Mouse (Mus musculus): Measurements from ENCODE around the gene Sumf1.

Sumf1 gene

DNA sequence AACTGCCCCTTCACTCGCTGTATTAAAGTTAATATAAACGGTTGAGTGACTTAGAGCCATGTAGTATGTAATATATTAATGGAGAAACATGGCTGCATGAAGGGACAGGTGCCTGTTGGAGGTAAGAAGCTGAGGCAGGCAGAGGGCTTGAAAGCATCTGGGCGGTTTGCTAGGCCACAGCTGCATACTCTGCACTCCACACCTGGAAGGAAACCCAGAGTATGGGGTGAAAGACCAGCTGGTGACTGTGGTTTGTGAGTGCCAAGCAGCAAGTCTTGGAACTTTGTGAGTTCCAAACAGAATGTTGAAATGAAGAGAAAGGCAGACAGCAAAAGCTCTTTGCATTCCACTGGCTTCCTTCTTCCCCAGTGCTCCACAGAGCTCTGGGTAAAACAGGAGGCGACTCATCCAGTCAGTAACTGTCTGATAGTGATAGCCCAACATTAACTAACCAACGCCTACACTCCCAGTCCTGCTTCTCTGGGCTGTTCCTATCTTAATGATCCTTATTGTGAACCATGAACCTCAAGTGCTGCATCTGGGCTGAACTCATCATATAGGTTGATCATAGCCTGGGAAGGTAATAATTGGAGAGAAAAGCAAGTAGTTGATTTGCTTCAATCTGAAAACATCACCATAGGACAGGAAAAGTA, 21.7 kb upstream of the Sumf1 start:
- no peak for DNase-seq (ENCODE audit: low read depth)

DNA sequence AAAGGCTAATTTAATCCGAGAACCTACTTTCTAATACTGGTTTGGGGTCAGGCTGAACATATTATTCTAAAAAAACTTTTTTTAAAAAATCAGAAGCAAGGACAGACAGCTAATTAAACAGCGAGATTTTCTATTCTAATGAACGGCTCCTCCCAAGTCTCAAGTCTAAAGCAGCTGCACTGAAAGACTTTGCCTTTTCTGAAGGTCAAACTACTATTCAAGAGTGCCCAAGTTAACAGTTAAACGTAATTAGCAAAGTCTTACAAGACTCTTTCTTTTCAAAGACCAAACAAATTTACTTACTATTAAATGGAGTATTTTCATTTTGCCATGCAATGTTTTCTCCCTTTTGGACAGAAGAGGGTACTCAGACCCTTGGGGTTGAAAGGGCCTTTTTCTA, 20.8 kb upstream of the Sumf1 start:
- no peak for DNase-seq (ENCODE audit: low read depth)

DNA sequence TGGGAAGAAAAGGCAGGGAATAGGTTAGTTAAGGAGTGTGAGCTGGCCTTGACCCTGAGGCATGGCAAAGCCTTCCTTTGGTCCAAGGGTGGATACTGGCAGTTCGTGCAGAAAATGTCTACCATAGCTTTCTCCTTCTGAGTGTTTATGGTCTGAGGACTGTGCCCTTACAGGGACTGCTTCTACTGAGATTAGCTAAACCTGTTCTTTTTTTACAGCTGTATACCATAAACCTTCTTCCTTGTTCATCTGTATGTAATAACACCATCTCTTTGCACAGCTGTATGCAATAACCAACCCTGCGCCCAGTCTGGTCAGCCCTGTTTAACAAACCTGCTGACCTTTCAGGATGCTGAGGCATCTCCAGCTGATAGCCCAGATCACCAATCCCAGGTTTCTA, 18.9 kb upstream of the Sumf1 start:
- no peak for DNase-seq (ENCODE audit: low read depth)

DNA sequence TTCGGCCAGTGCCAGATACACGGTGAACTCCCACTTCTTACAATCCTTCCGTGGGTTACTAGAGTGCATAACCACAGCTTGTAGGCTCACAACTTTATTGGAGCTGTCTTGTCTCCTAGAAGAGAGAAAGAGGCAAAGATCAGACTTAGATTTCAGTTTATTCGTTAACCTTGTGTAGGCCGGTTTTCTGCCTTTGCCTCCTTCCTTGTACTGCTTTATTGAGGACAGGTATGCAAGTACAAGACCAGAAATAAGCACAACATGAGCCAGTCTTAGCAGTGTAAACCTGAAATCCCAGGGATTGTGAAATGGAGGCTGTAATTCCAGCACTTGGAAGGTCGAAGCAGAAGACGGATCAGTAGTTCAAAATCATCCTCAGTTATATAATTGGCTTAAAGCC, 12.9 kb upstream of the Sumf1 start:
- no peak for DNase-seq (ENCODE audit: low read depth)

DNA sequence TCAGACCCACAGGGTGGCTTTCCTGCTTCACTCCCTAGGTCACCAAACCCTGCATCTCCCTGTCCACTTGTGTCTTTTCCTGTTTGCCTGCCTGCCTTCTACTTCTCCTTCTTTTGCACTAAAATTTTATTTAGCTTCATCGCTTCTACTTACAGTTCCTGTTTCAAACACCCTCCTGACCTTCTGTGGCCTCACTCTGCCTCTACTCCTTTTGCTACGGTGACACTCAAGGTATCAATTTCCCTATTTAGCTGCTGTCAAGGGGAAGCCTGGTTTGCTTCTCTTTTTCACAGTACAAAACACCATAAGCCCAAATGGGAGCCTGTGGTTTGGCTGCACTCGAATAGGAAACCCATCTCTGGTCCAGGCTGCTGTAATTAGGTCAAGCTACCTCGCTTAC, 11.7 kb upstream of the Sumf1 start:
- no peak for DNase-seq (ENCODE audit: low read depth)

DNA sequence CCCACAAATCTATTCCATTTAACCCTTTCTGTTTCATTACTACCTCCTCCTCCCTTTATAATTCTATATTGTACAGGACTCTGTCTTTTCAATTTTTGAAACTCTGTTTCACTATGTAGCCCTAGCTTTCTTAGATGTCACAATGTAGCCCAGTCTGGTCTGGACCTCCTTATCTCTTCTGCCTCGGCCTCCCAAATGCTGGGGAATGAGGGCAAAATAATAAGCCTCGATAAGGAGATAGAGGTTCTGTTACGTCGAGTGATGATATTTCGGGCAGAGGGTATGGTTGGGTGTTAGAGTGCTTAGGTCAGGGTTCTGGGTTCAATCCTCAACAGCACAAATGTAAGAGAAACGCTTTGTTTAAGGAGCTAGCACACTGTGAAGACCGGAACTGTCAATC, 11.3 kb upstream of the Sumf1 start:
- no peak for DNase-seq (ENCODE audit: low read depth)

DNA sequence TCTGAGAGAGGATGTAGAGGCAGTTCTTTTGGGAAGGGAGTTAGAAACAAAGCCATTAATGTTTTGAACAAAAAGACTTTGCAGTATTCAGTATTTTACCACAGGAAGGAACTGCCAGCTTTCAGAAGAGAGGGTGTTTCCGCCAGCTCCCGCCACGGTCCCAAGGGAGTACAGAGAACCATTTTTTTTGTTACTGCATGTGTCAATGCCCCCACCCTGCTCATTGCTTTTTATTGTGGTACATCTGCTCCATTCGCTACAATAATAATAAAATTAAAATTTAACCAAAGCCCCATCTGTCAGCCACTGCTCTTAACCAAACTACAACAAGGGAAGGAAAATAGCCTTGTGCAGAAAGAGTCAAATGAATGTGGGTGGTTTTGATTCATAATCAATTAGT, 7.2 kb upstream of the Sumf1 start:
- DNase-seq (ENCODE audit: low read depth): no peak

DNA sequence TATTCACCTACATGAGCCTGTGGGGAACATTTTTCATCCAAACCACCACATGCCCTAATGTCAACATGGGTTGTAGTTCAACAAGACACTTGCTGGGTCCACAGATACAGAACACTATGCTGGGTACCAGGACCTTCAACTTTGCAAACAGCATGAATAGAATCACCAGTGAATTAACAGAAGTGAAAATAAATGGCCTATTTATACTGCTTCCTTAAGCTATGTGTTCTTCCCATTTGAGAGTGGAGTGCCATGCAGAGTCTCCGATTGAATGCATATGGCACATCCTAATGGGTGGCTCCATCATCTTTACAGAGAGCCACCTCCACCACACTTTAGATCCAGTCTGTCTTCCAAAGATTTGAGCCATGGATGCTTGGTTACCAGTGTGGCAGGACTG, 5.3 kb upstream of the Sumf1 start:
- DNase-seq (ENCODE audit: low read depth): no peak

DNA sequence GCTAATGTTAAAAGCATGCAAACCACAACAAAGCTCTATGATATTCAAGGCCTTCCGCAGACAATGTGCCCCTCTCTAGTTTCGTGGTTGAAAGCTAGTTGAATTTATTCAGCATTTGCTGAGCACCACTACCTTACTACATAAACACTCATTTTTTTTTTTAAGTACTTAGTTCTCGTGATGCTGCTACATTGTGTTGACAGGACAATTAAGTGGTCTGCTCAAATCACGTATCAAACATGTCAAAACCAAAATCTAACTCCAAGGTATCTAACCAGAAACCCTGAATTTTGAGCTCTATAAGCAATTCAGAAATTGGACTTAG, 265 bp upstream of the Sumf1 start:
- no peak for DNase-seq (ENCODE audit: low read depth)

DNA sequence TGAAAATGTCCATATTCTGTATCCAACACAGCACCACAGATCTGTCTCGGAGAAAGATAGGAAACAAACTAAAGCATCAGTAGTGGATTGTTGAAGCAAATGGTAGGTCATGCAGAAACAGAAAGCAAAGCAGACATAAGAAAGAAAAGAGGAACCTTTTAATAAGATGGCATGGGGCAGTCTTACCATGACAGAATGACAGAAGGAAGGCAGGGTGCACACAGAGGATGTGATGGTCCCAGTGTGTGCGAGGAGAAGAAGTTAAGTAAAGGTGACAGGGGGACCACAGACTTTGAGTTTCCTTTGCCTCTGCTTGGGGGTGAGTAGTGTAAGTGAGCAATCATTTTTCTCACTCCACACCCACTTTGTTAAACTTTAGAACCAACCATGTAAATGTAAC, 6.3 kb downstream of the Sumf1 start:
- DNase-seq (ENCODE audit: low read depth): no peak

DNA sequence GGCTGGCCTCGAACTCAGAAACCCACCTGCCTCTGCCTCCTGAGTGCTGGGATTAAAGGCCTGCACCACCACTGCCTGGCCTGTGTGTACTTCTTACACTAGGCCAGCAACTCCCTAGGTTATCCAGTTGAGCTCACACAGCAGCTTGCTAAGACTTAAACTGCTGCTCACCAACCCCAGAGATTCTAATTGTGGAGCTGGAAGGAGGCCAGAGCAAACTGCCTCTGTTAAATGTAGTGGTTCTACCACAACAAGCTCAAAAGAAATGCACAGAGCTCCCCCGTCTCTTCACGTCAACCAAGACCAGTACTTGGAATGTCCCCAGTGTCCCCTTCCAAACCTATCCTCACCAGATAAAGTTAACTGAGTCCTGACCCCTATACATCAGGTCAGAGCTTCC, 11.2 kb downstream of the Sumf1 start:
- no peak for DNase-seq (ENCODE audit: low read depth)

DNA sequence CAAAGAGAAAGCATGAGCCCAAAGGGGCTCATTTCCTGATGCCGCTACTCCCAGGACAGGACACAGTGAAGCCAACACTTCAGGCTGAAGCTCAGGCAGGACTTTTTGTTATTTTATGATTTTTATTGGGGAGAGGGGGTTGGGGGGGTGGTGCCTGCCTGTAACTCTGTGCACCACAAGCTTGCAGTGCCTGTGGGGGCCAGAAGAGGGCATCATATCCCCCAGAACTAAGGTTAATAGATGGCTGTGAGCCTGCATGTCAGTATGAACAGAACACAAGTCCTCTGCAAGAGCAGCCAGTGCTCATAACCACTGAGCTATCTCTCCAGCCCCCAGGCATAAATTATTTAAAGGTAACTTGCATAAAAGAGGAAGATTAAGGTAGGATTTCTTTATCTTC, 13.2 kb downstream of the Sumf1 start:
- no peak for DNase-seq (ENCODE audit: low read depth)

DNA sequence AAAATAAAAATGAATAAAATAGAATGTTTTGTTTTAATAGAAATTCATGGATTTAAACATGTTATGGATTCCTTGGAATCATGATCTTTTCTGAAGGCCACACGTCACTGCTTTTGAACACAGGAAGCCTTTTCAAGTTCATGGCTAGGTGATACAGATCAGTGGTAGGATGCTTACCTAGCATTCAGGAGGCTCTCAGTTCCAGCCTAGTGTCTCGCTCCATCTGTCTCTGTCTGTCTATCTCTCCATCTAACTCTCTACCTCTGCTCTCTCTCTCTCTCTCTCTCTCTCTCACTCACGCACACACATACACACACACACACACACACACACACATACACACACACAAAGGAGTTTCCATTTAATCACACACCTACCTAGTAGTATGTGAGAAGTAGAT, 15.9 kb downstream of the Sumf1 start:
- DNase-seq (ENCODE audit: low read depth): no peak

DNA sequence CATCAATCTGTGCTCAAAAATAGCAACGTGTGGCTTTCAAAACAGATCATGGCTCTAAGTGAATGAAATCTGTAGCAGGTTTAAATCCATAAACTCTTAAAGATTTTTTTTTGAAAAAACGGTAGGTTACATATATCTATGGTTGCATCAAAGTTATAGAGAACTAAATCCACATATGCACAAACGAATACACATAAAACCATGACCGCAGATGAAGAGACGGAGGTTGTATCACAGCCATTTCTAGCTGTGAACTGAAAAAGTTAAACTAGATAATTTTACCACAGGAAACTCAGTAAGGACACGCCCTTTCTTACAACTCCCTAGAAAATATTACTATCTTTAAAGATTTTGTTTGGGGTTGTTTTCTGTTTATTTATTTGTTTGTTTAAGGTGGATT, 16.7 kb downstream of the Sumf1 start:
- DNase-seq (ENCODE audit: low read depth): no peak

DNA sequence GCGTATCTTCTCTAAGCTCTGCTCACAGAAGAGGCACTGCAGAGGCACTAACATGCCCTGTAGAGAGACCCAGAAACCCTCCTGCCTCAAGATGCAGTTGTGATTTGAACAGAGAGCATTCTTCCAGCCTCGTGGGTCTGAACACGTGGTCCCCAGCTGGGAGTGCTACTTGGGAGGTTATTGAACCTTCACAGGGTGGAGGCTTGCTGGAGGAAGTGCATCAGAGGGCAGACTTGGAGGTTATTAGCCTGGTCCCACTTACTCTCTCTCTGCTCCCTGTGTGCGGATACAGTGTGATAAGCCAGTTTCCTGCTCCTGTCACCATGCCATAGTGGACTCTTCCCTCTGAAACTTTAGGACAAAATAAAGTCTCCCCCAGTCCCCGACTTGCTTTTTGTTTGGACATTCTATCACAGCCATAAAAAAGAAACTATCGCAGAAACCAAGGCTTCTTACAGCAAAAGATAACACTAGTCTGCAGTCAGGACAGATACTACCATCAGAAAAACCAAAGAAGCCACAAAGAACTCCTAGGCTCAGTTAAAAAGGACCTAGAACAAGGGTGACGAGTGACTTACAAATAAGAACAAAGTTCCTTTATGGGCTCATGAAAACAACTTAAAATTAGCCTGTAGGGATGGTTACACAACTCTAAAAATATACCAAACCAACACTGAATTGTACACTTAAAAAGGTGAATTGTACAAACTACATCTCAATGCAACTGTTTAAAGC, 17.3 kb downstream of the Sumf1 start:
- no peak for DNase-seq (ENCODE audit: low read depth)

DNA sequence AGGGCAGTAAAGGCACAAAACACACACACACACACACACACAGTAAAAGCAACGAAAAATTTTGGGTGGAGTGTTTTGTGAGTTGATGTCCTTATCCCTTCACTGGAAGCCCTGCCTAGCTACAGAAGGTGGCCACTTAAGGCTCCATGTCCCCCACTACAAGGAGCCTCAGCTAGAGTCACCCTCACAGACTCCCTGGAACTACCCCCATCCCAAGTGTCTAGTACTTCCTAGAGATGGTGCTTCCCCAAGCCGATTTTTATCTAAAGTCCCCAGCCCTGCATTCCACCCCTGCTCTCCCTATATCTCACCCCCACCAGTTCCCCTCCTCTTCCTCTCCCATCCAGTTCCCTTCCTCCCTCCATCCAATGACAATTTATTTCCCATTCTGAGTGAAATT, 19.8 kb downstream of the Sumf1 start:
- no peak for DNase-seq (ENCODE audit: low read depth)

DNA sequence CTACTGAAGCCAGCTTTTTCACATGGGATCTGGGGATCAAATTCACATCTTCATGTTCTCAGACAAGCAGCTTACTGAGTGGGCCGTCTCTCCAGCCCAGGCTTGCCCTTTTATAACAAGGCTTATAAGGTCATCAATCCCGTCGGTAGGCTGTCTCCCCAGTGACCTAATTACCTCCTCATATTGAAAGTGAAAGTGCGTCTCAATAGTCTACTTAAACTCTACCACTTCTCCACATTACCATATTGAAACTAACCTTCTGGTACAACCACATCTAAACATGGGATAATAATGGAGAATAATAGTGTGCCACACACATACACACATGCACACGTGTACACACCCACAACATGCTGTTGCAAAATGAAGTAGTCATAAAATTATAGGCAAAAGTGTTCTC, 20.4 kb downstream of the Sumf1 start:
- DNase-seq (ENCODE audit: low read depth): no peak

DNA sequence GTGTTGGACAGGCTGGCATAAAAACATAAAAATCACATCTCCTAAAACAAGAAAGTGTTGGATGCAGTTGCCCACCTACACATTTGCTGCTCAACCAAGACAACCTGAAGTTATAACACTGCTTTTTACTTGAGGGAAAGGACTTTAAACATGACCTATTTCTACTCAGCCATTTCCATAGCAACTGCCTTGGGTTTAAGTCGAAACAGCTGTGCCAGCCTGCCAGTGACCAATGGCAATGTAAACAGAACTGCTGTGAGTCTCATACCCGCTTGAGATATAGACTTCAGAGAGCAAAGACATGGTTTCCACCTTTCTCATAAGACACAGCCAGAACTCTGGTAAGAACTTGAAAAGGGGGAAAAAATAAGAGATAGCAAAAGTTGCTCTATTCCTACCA, 24.8 kb downstream of the Sumf1 start:
- DNase-seq (ENCODE audit: low read depth): peak; percentile 63

DNA sequence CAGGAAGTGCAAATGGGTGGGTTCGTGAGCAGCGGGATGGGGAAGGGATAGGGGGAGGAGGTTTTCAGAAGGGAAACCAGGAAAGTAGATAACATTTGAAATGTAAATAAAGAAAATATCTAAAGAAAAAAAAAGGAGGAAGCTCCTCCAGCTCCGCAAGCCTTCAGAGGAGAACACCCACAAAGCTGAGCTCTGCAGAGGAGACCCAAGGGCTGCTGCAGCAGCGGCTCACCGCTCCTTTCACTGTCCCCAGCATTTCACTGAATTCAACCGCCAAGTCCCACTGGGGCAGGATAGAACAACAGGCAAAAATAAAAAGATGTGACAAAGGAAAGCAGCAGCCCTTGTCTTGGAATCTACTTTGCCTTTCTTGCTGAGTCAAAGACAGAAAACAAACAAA, 28.5 kb downstream of the Sumf1 start:
- DNase-seq (ENCODE audit: low read depth): no peak

DNA sequence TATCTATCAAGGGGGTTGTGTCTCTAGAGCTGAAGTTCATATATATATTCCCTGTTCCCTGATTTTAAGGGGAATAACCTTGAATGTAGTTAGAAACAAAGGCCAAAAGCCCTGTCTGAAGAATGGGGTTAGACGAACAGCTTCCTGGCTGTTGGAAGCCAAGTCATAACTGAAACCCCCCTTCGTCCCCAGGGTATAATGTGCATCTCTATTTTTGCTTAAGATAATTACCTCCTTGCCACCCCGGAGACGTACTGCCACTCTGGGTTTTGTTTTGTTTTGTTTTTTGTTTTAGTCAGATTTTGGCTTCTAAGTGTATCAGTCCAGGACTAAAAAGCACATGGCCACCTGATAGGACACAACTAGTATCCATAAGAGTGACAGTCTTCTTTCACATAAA, 31.1 kb downstream of the Sumf1 start:
- DNase-seq (ENCODE audit: low read depth): no peak

DNA sequence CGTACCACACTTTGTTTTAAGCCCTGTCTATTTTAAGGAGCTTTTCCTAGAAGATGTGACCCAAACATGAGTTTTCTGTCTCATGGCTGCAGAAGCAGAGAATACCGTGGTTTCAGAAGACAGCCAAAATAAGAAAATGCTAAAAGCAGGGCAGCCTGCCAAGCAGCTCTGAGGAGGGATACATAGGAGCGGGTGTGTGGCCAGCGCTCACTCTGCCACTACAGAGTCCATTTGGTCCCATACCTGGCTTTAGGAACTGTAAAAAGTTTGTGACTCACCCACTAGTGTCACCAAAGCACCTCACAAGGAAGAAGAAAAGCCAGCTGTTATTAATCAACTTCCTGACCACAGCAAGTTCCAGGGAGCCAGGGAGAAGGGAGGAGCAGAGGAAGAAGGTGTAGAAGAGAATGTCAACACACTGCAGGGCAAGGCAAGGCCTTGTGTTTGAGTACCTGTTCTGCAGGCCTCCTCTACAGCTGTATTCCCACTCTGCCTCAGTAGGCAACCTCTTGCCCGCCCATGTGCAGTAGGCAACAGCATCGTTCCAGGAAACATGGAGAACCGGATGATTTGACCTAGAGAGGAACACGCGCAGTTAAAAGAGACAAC, 32.6 kb downstream of the Sumf1 start:
- DNase-seq (ENCODE audit: low read depth): peak; percentile 89

DNA sequence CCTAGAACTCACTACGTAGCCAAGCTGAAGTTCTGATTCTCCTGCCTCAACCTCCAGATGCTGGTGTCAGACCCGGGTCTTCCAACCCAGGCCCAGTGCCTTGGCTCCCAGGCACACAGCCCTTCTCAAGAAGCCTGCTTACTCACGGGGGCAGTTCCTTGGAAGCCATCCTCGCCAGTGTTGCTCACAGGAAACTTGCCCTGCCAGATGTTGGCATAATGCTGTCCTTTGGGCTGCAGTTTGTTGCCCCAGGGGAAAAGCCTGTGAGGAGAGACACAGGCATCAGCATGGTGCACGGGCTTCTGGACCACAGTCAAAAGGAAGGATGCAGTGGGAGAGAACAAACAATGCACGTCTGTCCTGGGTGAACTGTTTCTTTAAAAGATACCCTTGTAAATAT, 33.3 kb downstream of the Sumf1 start:
- peak; percentile 51 for DNase-seq (ENCODE audit: low read depth)

DNA sequence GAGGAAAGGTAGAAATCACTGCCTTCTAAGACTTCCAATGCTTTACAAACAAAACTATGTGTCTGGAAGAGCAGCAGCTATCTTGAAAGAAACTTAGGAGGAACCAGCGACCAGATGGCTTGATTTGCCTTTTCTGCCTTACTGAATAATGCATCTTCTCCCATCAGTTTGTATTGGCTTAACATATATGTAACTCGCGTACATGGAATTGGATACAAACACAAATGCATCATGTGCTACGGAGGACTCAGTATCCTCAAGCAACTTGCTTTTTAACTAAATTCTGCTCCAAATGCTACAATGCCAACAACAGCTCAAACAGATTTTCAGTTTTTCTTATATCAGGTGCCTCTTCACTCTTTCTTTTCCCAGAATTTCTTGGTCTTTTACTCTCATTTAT, 36.1 kb downstream of the Sumf1 start:
- no peak for DNase-seq (ENCODE audit: low read depth)

DNA sequence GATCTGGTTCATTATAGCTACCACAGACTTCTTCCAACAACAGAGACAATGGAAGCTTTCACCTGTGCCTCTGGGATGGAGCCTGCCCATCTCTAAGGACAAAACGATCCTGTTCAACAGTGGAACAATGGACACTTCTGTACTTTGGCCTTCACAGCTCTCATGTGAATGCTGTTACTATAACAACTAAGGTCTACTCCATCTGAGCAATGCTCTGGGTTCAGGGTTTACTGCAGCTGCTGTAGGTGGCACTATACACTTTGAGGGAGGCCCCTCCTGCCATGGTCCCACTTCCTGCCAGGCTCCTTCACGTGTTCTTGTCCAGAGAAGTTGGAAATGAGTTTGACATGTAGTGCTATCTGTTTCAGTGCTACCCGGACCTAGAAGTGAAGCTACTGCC, 36.9 kb downstream of the Sumf1 start:
- no peak for DNase-seq (ENCODE audit: low read depth)
